Mouse (Mus musculus) cerebellum, adult 2 months (tissue): ENCODE data around the gene 2200002D01Rik.

Experiments used
- CTCF ChIP-seq: fragments of 200-500 bp; IDR thresholded peaks from 2 replicates; pipeline ENCODE4 v1.5.1; 2011; ENCODE audit warnings: low read depth, mild to moderate bottlenecking, control low read depth, low read length, moderate library complexity, borderline replicate concordance; ENCODE audit not compliant: insufficient read depth
- POLR2A ChIP-seq: fragments of 200-500 bp; IDR thresholded peaks from 2 replicates; pipeline ENCODE4 v1.6.1; 2011; ENCODE audit warnings: low read length, control low read depth, borderline replicate concordance; ENCODE audit not compliant: insufficient read depth

DNA sequence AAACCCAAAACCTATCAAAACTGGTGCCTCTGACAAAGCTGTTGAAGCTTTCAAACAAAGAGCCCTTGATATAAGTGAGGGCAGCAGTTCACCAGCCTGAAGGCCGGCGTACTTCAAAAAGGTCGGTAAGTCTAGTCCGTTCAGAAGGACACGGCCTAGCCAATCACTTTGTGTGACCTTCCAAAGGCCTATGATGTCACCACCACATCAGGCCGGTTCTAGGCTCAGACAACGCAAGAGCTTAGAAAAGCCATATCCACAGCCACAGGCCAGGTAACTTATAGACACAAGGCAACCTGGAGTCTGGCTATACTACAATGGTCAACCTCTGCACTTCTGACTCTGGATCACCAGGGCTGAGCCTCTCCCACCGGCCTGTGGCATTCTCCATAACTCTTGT, 31.7 kb upstream of the 2200002D01Rik start:
- TF ChIP-seq POLR2A: no peak
- TF ChIP-seq CTCF: no peak
